Mouse (Mus musculus): ENCODE data around the gene Srgap1.

DNA sequence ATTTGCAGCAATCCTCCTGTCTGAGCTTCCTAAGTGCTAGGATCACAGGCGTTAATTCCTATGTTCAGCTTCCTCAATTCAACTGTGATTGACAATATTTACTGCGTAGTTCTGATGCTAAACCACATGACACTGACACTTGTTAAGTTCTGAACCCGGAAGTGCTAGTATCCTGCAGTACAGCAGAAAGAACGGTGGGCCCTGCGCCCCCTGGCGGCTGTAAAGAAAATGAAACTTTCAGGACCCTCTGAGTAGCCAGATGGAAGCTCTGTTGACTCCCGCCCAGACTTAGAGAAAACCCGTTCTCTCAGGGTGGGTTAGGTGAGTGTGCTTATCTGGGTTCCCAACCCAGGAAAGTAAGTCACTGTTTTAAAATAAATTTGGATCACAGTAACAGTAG lies 7.4 kb upstream of the Srgap1 start:
- peak; percentile 32; the same call in 1 of the 2 replicates for TF ChIP-seq CTCF (IDR thresholded peaks at IDR 0.05; ENCODE audit: borderline replicate concordance, insufficient read depth, low read length)
- no peak for TF ChIP-seq POLR2A (IDR thresholded peaks at IDR 0.05; ENCODE audit: low read depth, low read length)
